28 mouse cellular contexts compared by ENCODE assay signal in the genomic region with DNA sequence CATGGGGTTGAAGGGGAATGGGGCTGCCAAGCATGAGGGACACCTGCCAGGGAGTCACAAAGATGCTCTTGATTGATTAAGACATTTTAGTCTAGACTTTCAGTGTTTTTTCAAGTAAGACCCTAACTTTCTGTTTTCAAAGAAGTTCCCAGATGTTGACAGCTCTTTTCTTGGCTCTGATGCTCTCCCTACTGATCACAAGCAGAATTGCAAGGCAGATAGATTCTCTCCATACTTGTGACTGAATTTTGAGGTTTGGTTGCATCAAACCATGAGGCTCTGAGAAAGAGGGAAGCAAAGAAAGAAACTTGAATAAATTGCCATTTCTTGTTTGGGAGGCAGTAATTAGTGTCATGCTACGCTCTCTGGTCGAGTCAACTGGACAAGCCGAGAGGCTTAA.
DNase-seq lines count a peak whose midpoint lies in the region; ATAC-seq and TF ChIP-seq lines count a peak whose summit lies in the region.
"Had no signal": no experiment of that assay in that cellular context is flagged by ENCODE, and none has a peak within 500 bp of the region (broad histone marks: within the 10 kb centered on the region; RNA-seq: fewer than 3 reads in every experiment).

No protein-coding gene starts in this region.

- H3K4me3 ChIP-seq in kidney, postnatal 0 days (replicated peaks; ENCODE audit: low read depth, low read length), result no peak overlapping the region
- H3K4me3 ChIP-seq in kidney, embryonic 14.5 days (ENCODE audit: low read length), result no peak overlapping the region
- H3K4me3 ChIP-seq in E14TG2a.4 (replicated peaks; ENCODE audit: low read length), result no peak overlapping the region
- H3K4me3 ChIP-seq: embryonic facial prominence, embryonic 13.5 days; erythroblast, embryonic 14.5 days; forebrain, embryonic 12.5 days; heart, embryonic 10.5 days; hindbrain, embryonic 10.5 days; kidney, embryonic 15.5 days; left cerebral cortex, adult 2 months; midbrain, embryonic 12.5 days had no signal

- no peaks in the 10 kb centered on the region for H3K27me3 ChIP-seq in kidney, postnatal 0 days (ENCODE audit: insufficient read depth, low read length)
- H3K27me3 ChIP-seq in kidney, embryonic 14.5 days (ENCODE audit: control insufficient read depth, insufficient read depth, low read length), result no peaks in the 10 kb centered on the region
- H3K27me3 ChIP-seq in E14TG2a.4 (ENCODE audit: insufficient read depth, low read length), result no peaks in the 10 kb centered on the region
- H3K27me3 ChIP-seq: embryonic facial prominence, embryonic 13.5 days; forebrain, embryonic 12.5 days; kidney, embryonic 15.5 days; midbrain, embryonic 12.5 days had no signal

- H3K9me3 ChIP-seq in kidney, postnatal 0 days (replicated peaks; ENCODE audit: low read length), result no peaks in the 10 kb centered on the region
- H3K9me3 ChIP-seq in kidney, embryonic 14.5 days (ENCODE audit: control insufficient read depth, low read length), result no peaks in the 10 kb centered on the region
- H3K9me3 ChIP-seq in E14TG2a.4 (ENCODE audit: low read length), result no peaks in the 10 kb centered on the region
- H3K9me3 ChIP-seq: embryonic facial prominence, embryonic 13.5 days; forebrain, embryonic 12.5 days; heart, embryonic 10.5 days; hindbrain, embryonic 10.5 days; kidney, embryonic 15.5 days; midbrain, embryonic 12.5 days had no signal

- H3K9ac ChIP-seq in kidney, postnatal 0 days (ENCODE audit: low read depth, low read length), result no peak overlapping the region
- H3K9ac ChIP-seq in kidney, embryonic 14.5 days (ENCODE audit: low read depth, low read length), result no peak overlapping the region
- H3K9ac ChIP-seq: embryonic facial prominence, embryonic 13.5 days; forebrain, embryonic 12.5 days; kidney, embryonic 15.5 days; liver, embryonic 14.5 days; midbrain, embryonic 12.5 days had no signal

- no peaks in the 10 kb centered on the region for H3K36me3 ChIP-seq in kidney, postnatal 0 days (ENCODE audit: insufficient read depth, low read length)
- no peaks in the 10 kb centered on the region for H3K36me3 ChIP-seq in kidney, embryonic 14.5 days (ENCODE audit: control insufficient read depth, insufficient read depth, low read length)
- no peaks in the 10 kb centered on the region for H3K36me3 ChIP-seq in E14TG2a.4 (ENCODE audit: insufficient read depth, low read length)
- H3K36me3 ChIP-seq: embryonic facial prominence, embryonic 13.5 days; forebrain, embryonic 12.5 days; heart, embryonic 10.5 days; hindbrain, embryonic 10.5 days; kidney, embryonic 15.5 days; midbrain, embryonic 12.5 days had no signal

- no peak for ATAC-seq in kidney, postnatal 0 days (replicated peaks; ENCODE audit: low FRiP score, low read depth)
- ATAC-seq in kidney, embryonic 14.5 days (ENCODE audit: low FRiP score, low TSS enrichment), result no peak
- ATAC-seq: hindbrain, embryonic 16.5 days; intestine, embryonic 16.5 days had no signal

- no peaks in the 10 kb centered on the region for H3K4me1 ChIP-seq in kidney, postnatal 0 days (replicated peaks; ENCODE audit: insufficient read depth, low read length)
- H3K4me1 ChIP-seq in kidney, embryonic 14.5 days (ENCODE audit: control insufficient read depth, insufficient read depth, low read length), result no peaks in the 10 kb centered on the region
- H3K4me1 ChIP-seq in E14TG2a.4 (replicated peaks; ENCODE audit: low read depth, low read length), result peaks cover 12% of the 10 kb centered on the region
- H3K4me1 ChIP-seq: embryonic facial prominence, embryonic 13.5 days; forebrain, embryonic 12.5 days; heart, embryonic 10.5 days; hindbrain, embryonic 10.5 days; kidney, embryonic 15.5 days; midbrain, embryonic 12.5 days had no signal

- H3K4me2 ChIP-seq in kidney, postnatal 0 days (ENCODE audit: low read length), result no peak overlapping the region
- no peak overlapping the region for H3K4me2 ChIP-seq in kidney, embryonic 14.5 days (replicated peaks; ENCODE audit: low read depth, low read length)
- H3K4me2 ChIP-seq: embryonic facial prominence, embryonic 13.5 days; forebrain, embryonic 12.5 days; kidney, embryonic 15.5 days; midbrain, embryonic 12.5 days had no signal

- no peak overlapping the region for H3K27ac ChIP-seq in kidney, postnatal 0 days
- H3K27ac ChIP-seq in kidney, embryonic 14.5 days (ENCODE audit: low read depth, low read length), result no peak overlapping the region
- H3K27ac ChIP-seq: embryonic facial prominence, embryonic 13.5 days; forebrain, embryonic 12.5 days; heart, embryonic 10.5 days; hindbrain, embryonic 10.5 days; kidney, embryonic 15.5 days; left cerebral cortex, adult 2 months; liver, embryonic 14.5 days; midbrain, embryonic 12.5 days had no signal

- 67% methylated on average over 3 of the region's 3 CpGs for WGBS in kidney, postnatal 0 days
- 87% methylated on average over 3 of the region's 3 CpGs for WGBS in kidney, embryonic 14.5 days

- TF ChIP-seq CTCF in kidney, postnatal 0 days (IDR thresholded peaks at IDR 0.05; ENCODE audit: low read depth), result peak; percentile 27; the same call in 1 of the 2 replicates
- peak; percentile 39 for TF ChIP-seq CTCF in E14TG2a.4 (conservative IDR thresholded peaks at IDR 0.05; ENCODE audit: low read length)

- DNase-seq in kidney, postnatal 0 days (ENCODE audit: low spot score), result no peak
- DNase-seq in 416B (ENCODE audit: low read depth) (peak; percentile 77), ZHBTc4 (ENCODE audit: low read depth, low spot score) (peak; percentile 28)
- DNase-seq in embryo, embryonic 10 days (ENCODE audit: low spot score), result no peak
- DNase-seq in spleen, postnatal 14 days (ENCODE audit: low spot score in 2 of 2), result no peak
- no peak for DNase-seq in cerebellum, postnatal 36 days
- DNase-seq: adrenal gland, postnatal 10 days; cerebellum, adult 8-10 months; gastrocnemius, postnatal 36 days; kidney, postnatal 4 days; layer of hippocampus, adult 9-11 months; lung, postnatal 10 days; right cerebral cortex, postnatal 25 days; spleen, adult 18-20 months; thymus, postnatal 36 days had no signal

Comparison
In these comparisons a context has a peak if more than half of its experiments do, and no peak if none do; other contexts are left out.
1. DNase-seq: peak in 416B (single experiment) and ZHBTc4 (single experiment); none in kidney, postnatal 0 days (single experiment), embryo, embryonic 10 days (single experiment), spleen, postnatal 14 days (0 of 2) and cerebellum, postnatal 36 days (0 of 2).